Mouse (Mus musculus) thymus, postnatal 36 days (tissue): ENCODE data around the gene Plcb4.
"Not testable (repeated sequence)": the region's sequence is repeated elsewhere in the genome, so short reads cannot be mapped to it uniquely, and the experiment has no call there.

Experiments used
- DNase-seq, 2 experiments: peaks; one replicate each; pipeline ENCODE4 v3.0.0; 2022; ENCODE audit warnings: mixed read lengths in 2 of 2

The Plcb4 gene

GRCm38 (mm10) chr2:135717232-135718134 lies 58.7 kb downstream of the Plcb4 start:
- DNase-seq, result no peak

GRCm38 (mm10) chr2:135722109-135722508 lies 63.3 kb downstream of the Plcb4 start:
- DNase-seq, result no peak

- DNase-seq, result no peak
Observed at GRCm38 (mm10) chr2:135723387-135723786, 64.6 kb downstream of the Plcb4 start.

- no peak for DNase-seq
Observed at GRCm38 (mm10) chr2:135724489-135724888, 65.7 kb downstream of the Plcb4 start.

- DNase-seq, result no peak
Observed at GRCm38 (mm10) chr2:135725362-135725761, 66.6 kb downstream of the Plcb4 start.

GRCm38 (mm10) chr2:135727088-135727487 lies 68.3 kb downstream of the Plcb4 start:
- DNase-seq, result no peak

- no peak for DNase-seq
Observed at GRCm38 (mm10) chr2:135727925-135728324, 69.1 kb downstream of the Plcb4 start.

GRCm38 (mm10) chr2:135731591-135731990 lies 72.8 kb downstream of the Plcb4 start:
- no peak for DNase-seq

- DNase-seq, result no peak
Observed at GRCm38 (mm10) chr2:135732651-135733050, 73.8 kb downstream of the Plcb4 start.

- no peak for DNase-seq
Observed at GRCm38 (mm10) chr2:135733926-135734510, 75.2 kb downstream of the Plcb4 start.

GRCm38 (mm10) chr2:135737506-135737905 lies 78.7 kb downstream of the Plcb4 start:
- DNase-seq, result no peak

GRCm38 (mm10) chr2:135738022-135738780 lies 79.4 kb downstream of the Plcb4 start:
- not testable (repeated sequence) for DNase-seq

- DNase-seq, result no peak
Observed at GRCm38 (mm10) chr2:135738950-135739349, 80.1 kb downstream of the Plcb4 start.

GRCm38 (mm10) chr2:135742954-135743700 lies 84.3 kb downstream of the Plcb4 start:
- DNase-seq, result no peak

GRCm38 (mm10) chr2:135744711-135745110 lies 85.9 kb downstream of the Plcb4 start:
- DNase-seq, result no peak

GRCm38 (mm10) chr2:135745126-135745525 lies 86.3 kb downstream of the Plcb4 start:
- DNase-seq, result no peak

GRCm38 (mm10) chr2:135748441-135748840 lies 89.6 kb downstream of the Plcb4 start:
- no peak for DNase-seq

GRCm38 (mm10) chr2:135749606-135750005 lies 90.8 kb downstream of the Plcb4 start:
- no peak for DNase-seq

GRCm38 (mm10) chr2:135750748-135751147 lies 91.9 kb downstream of the Plcb4 start:
- no peak for DNase-seq

GRCm38 (mm10) chr2:135755792-135756191 lies 97.0 kb downstream of the Plcb4 start:
- no peak for DNase-seq

- DNase-seq, result no peak
Observed at GRCm38 (mm10) chr2:135757478-135757877, 98.7 kb downstream of the Plcb4 start.

- no peak for DNase-seq
Observed at GRCm38 (mm10) chr2:135759499-135760095, 100.8 kb downstream of the Plcb4 start.
